Mouse (Mus musculus) CD4-positive, CD25-positive, alpha-beta regulatory T cell, adult 2 months (primary cell): ENCODE measurements around the gene Rex1bd.
"Not testable (repeated sequence)": the region's sequence is repeated elsewhere in the genome, so short reads cannot be mapped to it uniquely, and the experiment has no call there.

Source experiments
- DNase-seq: peaks from one replicate; pipeline ENCODE4 v3.0.0-alpha.2; 2012; ENCODE audit warnings: low read depth, low spot score

Rex1bd gene

GRCm38 (mm10) chr8:70529299-70529698, 22.7 kb upstream of the Rex1bd start:
- DNase-seq: no peak

DNA sequence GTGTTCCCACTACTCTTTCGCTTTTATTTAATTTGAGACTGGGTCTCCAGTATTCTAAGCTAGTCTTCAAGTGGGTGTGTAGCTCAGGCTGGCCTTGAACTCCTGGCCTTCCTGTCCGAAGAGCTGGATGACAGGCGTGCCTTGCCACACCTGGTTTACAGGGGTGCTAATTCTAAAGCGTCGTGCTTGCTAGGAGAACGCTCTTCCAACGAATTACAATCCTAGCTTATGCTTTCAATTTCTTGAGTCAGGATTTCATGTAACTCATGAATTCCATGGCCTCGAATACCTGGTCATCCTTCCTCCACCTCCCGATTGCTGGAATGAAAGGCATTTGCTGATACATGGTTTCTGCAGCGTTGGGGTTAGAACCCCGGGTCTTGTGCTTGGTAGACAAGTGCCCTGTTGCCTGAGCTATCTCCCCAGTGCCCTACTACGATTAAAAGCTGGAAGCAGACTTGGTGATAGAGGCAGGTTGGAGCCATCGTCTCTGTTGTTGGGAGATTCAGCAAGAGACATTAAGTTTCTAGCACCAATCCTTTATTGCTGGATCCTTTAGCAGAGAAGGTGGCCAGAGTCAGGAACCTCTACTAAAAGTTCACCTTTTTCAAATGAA, 21.7 kb upstream of the Rex1bd start:
- DNase-seq: no peak

DNA sequence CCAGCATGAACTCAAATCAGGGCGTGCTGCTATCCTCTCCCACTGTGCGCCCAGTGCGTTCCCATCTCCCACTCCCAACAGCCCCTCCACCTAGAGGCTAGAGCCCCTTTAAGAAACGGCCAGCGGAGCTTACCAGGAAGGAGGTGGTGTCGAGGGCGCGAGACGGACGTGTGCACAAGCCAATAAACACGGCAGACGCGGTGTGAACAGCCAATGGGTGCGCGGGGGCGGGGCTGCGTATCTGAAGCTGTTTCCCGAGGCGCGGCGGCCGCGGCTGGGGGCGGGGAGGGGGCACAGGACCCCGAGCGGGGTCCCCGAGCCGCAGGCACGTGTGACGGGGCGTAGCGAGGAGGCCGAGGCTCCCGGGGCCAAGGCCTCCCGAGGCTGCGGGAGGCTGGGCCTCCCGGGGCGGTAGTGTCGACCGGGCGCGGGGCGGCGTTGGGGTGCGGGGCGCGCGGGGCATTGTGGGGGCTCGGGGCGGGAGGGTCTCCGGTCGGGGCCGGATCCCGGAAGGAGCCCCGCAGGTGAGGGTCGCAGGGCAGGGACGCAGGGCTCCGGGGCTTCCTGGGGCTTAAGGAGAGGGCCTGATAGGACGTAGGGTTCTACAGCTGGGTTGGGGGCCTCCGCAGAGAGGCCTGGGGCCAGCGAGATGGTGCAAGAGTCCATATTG, 21.1 kb upstream of the Rex1bd start, which contains the start of the genes Fkbp8 and Kxd1:
Gene Fkbp8, plus strand, starts transcription at position 213 of the 670 bp plus-strand sequence.
Gene Kxd1, minus strand, starts transcription at position 445 of the 670 bp plus-strand sequence.
- DNase-seq: peak; percentile 97

DNA sequence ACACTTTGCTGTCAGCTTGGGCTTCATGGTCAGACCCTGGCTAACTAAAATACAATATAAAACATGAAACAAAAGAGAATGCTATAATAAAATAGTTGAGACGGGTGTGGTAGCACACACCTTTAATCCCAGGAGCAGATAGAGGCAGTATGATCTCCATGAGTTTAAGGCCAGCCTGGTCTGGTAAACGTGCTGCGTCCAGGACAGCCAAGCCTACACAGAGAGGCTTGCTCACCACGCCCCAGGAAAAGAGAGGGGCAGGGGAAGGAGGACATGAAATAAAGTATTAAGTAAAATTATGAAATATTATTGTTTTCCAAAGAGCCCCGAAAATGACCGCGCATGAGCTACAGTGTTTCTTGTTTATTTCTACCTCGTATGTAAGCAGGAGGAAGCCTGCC, 20.6 kb upstream of the Rex1bd start:
- no peak for DNase-seq

GRCm38 (mm10) chr8:70522592-70523403, 16.2 kb upstream of the Rex1bd start:
- DNase-seq: peak; percentile 99

- no peak for DNase-seq
Measured at GRCm38 (mm10) chr8:70519606-70520005, 13.1 kb upstream of the Rex1bd start.

DNA sequence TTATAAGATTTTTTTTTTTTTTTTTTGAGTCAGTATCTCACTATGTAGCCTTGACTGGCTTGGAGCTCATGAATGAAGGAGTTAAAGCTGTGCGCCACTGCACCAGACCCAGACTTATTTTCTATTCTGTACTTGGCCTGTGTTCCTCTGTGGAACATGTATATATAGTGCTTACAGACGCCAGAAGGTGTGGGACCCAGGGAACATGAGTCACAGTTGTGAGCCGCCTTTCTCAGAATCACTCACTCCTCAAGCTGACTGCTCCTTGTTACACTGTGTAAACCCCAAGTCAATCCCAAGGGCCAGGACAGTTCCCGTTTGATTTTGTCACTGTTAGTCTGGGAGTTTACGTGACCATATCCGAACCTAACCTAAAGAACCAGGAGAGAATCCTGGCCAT, 12.5 kb upstream of the Rex1bd start:
- DNase-seq: no peak

DNA sequence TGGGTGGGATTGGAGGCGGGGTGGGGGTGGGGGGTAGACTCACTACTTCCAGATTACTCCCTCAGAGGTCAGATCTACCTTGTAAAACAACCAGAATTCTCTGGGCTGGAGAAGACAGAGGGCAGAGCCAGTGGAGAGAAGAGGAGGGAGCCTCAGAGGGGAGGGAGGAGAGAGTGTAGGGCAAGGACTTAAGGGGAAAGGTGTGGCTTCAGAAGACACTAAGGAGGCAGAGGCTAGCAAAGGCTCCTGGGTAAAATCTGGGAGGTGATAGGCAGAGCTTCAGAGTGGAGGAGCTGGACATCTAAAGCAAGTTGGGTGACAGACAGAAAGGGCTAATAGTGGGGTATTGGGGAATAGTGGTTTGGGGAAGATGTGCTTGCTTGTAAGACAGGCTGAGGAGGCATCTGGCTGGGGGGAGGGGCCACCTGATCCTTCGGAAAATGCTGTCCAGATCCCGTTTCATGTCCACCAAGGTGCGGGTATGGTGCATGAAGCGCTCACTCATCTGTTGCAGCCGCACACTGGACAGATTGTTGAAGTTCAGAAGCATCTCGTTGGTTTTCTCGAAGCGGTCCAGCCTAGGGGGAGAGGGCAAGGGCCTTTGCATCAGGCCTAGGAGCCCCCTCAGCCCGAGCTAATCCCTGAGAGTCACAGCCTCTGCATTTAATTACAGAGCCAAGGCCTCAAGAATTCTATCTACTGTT, 11.5 kb upstream of the Rex1bd start:
- DNase-seq: no peak

DNA sequence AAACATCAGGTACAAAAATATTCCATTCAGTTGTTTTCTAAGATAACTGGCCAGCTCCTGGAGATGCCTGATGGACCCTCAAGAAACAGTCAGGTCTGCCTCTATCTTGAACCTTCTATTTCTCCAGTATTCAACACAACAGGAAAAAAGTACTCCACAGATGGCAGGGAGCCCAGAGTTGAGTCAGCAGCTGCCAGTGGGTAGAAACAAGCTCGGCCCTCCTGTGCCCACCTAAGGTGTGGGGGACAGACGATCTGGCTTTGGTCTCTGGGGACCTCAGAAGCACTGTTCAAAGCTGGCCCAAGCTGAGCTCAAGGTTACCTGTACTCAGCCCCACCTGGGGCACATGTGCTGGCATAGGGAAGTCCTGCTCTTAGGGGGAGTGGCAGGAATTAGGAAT, 6.9 kb upstream of the Rex1bd start:
- no peak for DNase-seq

GRCm38 (mm10) chr8:70512253-70512903, 5.8 kb upstream of the Rex1bd start:
- peak; percentile 38 for DNase-seq

- no peak for DNase-seq
Measured at GRCm38 (mm10) chr8:70511770-70512169, 5.2 kb upstream of the Rex1bd start.

GRCm38 (mm10) chr8:70511174-70511573, 4.6 kb upstream of the Rex1bd start:
- not testable (repeated sequence) for DNase-seq

DNA sequence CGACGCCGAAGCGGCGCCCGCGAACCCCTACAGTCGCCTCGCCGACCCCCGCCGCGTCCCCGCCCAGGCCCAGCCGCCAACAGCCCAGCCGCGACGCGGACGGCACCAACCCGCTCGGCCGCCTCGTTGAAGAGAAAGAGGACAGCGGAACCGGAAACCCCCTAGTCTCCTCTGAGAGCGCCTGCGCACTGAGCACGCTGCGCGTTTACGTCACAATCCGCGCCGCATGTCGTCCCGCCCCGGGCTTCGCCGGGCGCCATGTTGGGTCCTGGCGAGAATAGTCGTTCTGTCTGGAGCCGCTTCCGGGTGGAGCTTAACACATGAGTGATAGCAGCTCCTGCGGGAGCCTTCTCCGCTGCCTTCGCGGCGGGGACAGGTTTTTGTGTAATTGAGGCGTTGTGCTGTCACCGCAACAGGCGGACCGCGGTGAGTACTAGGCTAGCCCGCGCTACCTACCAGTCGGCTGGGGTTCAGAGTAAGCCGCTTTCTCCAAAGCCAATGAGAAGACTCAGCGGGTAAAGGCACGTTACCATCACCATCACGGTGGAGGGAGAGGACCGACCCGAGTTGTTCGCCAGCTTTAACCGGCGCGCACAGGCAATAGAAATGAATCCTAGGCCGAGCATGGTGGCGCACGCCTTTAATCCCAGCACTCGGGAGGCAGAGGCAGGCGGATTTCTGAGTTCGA, 3.8 kb upstream of the Rex1bd start, which contains the start of gene Uba52:
Gene Uba52, minus strand, starts transcription at position 574 of the 688 bp plus-strand sequence.
- DNase-seq: peak; percentile 99

DNA sequence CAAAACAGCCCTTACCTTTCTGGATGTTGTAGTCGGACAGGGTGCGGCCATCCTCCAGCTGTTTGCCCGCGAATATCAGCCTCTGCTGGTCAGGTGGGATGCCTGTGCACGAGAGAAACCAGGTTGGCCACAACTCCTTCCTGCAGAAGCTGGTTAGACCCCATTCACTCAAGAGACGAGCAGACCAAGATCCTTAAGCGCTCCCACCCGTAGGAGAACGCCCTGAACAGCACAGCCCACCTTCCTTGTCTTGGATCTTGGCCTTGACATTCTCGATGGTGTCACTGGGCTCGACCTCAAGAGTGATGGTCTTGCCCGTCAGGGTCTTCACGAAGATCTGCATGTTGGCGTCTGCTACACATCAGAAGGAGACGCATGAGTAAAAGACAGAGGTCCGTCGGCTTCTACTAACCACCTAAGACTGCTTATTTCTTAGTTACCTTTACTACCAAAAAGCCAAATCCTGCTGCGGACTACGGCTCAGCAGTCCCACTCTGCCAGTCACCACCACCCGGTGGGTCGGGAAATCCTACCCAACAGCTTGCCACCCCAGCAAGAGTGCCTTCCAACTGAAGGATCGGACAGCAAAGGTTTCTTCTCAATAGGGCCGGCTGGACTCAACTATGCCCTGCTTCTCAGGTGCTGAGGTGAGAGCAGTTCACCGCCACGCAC, 2.9 kb upstream of the Rex1bd start:
- DNase-seq: no peak

DNA sequence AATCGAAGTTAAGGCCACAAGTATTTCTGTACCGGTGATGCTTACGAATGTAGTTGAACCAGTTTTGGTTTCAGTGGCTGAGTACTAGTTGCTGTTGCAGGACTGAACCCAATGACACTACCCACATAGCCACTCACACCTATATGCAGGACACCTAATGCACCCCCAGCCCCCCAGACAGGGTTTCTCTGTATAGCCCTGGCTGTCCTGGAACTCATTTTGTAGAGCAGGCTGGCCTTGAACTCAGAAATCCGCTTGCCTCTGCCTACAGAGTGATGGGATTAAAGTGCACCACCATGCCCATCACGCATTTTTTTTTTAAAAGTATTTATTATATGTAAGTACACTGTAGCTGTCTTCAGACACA, 458 bp upstream of the Rex1bd start:
- DNase-seq: no peak

DNA sequence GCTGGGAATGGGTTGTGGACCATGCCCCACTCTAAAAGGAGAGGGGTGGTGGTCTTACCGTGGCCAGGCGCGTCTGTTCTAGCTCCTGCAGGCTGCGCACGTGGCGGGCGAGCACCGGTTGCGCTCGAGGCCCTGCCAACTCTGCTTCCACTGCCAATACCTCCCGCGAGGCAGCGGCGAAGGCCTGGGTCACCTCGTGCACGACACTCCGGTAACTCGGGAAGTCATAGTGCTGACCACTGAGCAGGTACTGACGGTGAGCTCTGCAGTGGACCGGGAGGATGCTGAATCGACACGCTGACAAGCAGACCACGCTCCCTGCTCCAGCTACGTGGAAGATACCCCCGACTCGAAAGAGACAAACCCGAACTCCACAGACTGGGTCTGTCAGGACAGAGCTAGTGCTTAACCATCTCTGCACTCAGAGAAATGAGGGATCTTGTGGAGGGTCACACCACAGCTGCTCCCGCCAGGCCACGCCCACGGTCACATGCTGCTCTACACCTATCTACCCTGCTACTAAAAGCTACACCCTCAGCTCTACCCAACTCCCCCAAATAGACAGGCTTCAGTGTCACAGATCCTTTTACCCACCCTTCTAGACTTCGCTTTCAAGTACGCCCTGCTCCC, 739 bp downstream of the Rex1bd start:
- no peak for DNase-seq

DNA sequence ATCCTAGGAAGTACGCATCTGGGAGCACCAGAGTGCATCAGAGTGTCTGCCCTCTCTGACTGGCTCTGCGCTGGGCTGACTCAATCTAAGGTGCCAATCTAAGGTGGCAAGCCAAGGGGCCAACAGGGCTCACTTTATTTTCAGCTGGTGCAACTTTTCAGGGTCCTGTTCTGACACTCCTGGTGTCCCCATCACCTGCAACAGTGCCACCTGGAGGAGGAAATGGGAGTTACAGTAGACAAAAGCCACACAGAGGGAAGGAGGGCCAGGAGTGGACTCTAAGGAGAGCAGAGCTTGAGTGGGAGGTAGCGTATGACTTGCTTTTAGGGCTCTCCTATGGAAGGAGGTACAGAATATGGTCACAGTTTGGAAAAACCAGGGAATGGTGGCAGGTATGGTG, 1.7 kb downstream of the Rex1bd start:
- DNase-seq: peak; percentile 86

- no peak for DNase-seq
Measured at GRCm38 (mm10) chr8:70504291-70504716, 2.2 kb downstream of the Rex1bd start.

- DNase-seq: peak; percentile 82
Measured at GRCm38 (mm10) chr8:70503062-70503750, 3.3 kb downstream of the Rex1bd start.
